Mouse (Mus musculus) gastrocnemius, postnatal 14 days (tissue): Measurements from ENCODE around the gene Ap5z1. TPM values are rescaled to one million over a fixed set of nuclear protein-coding genes. Genes with fewer than 3 reads are reported as not detected.
A peak's percentile ranks its signal among the peaks of the same experiment; 100 is the strongest.

Source experiments
- DNase-seq: peaks from one replicate; pipeline ENCODE4 v3.0.0; 2021; ENCODE audit warnings: mixed read lengths
- intact Hi-C: fragments of 180-260 bp; cut with DNase I; formaldehyde crosslinking; loops from one replicate; pipeline ENCODE4 v1.15.1; 2025; ENCODE audit warnings: low total_unique reads
- total RNA-seq, 2 experiments: library from RNA; stranded (reverse); gene quantifications; 2 replicates each; pipeline ENCODE4 v1.2.3; 2021

Gene Ap5z1
- total RNA-seq, 2 experiments from 2014 or later: 3.4 to 3.9 TPM

DNA sequence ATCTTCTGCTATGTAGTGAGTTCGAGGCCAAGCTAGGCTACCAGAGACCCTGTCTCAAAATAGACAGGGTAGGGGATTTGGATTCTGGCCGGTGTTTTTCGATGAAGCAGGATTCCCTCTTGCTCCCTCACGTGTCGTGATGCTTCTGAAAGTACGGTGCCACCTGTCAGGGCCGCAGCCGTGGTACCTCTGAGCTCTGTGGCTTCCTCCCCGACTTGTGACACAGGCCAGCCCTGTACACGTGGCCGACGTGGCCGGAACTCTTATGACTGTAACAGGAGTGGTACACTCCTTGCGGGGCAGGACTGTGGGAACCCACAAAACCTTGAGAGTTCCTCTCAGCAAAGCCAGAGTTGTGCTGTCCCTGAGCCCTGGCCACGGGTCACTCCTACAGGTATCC is 28.0 kb upstream of the Ap5z1 start:
- intact Hi-C loops: no loop called here
- no peak for DNase-seq

DNA sequence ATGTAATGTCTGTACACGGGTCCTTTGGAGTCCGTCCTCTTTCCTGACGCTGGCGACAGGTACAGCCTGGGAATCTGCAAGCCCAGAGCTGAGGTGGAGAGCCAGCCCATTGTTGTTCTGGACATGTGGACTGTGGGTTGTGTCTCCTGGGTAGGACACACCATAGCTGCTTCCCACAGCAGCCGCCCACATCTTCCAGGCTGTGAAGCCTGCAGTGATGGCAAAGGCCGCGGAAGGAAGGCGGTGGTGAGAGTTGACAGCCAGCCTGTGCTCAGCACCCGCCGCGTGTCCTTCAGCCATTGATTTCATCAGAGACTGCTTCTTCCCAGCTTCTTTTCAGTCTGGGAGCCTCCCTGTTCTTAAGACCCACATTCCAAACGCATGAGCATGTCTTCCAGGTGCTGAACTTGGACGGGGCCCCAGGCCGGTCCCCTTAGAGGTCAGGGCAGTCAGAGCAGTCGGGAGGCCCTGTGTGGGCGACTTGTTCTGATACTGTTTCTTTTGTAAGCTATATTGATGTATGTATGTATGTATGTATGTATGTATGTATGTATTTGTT is 25.3 kb upstream of the Ap5z1 start:
- intact Hi-C loops: no loop called here
- no peak for DNase-seq

GRCm38 (mm10) chr5:142439911-142440432 is 23.8 kb upstream of the Ap5z1 start:
- intact Hi-C loops: no loop called here
- no peak for DNase-seq

DNA sequence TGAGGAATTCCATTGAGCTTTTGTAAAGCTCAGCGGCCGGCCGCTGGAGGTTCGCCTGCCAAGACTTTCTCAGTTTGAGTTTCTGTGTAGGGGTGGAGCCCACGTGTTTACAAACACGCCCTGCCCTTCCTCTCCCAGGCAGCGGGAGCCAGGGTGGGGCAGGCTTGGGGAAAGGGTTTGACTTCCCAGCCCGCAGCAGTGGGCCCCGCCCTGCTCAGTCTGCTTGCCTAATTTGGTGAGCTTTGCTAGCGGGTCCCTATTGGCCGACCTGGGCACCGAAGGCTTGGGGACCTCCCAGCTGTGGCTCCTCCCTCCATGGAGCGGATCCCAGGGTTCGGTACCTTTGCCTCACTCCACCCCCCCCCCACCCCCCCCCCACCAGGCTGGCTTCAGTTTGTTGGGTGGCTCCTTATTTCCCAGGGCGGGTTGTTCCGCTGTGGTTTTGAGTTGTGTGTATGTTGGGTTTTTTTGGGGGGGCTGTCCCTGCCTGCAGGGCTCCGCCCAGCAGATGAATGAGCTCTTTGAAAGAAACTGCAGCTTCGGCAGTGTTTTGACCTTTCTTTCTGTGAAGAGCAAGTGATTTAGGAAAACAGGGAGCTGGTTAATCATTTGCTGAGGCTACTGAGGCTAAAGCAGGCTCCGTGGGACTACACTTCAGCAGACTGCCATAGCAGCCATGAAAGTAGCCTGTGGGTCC is 23.1 kb upstream of the Ap5z1 start:
- intact Hi-C loops: no loop called here
- peak; percentile 96 for DNase-seq

GRCm38 (mm10) chr5:142441332-142442044 is 22.3 kb upstream of the Ap5z1 start:
- DNase-seq: no peak
- intact Hi-C loops: no loop called here

DNA sequence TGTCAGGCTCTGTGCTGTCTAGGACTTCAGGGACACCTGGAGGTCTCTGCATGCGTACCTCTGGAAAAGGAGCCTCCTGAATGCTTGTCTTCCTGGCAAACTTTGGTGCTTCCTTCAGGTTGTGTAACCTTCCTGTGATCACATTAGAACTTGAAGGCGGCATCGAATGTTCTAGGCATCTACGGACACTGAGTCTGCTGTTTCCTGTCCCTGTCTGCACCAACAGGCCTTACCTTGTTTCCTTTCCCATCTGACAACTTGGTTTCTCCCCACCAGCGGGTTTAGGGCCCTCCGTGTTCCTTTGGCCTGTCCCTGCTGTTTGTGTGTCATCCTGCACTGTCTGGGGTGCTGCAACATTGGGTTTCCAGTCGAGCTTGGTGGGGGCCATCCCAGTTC is 21.7 kb upstream of the Ap5z1 start:
- DNase-seq: no peak
- intact Hi-C loops: no loop called here

DNA sequence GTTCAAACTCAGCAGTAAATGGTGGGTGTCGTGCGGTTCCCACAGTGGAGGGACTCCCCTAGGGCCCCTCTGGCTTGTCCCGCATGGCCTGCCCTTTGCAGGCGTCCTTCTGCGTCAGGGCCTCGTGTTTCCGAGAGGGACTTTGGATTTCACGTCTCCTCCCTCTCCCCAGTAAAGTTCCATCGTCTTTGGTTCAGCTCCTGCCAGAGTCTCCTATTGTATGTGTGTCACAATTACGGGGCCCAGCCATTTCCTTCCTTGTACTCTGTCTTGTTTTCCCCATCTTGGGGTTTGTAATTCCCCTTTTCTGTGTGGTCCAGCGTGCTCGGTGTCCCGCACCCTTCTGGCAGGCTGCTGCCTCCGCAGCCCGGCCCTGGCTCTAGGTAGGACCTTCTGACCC is 20.2 kb upstream of the Ap5z1 start:
- intact Hi-C loops: no loop called here
- no peak for DNase-seq

GRCm38 (mm10) chr5:142443994-142444393 is 19.8 kb upstream of the Ap5z1 start:
- DNase-seq: no peak
- intact Hi-C loops: no loop called here

DNA sequence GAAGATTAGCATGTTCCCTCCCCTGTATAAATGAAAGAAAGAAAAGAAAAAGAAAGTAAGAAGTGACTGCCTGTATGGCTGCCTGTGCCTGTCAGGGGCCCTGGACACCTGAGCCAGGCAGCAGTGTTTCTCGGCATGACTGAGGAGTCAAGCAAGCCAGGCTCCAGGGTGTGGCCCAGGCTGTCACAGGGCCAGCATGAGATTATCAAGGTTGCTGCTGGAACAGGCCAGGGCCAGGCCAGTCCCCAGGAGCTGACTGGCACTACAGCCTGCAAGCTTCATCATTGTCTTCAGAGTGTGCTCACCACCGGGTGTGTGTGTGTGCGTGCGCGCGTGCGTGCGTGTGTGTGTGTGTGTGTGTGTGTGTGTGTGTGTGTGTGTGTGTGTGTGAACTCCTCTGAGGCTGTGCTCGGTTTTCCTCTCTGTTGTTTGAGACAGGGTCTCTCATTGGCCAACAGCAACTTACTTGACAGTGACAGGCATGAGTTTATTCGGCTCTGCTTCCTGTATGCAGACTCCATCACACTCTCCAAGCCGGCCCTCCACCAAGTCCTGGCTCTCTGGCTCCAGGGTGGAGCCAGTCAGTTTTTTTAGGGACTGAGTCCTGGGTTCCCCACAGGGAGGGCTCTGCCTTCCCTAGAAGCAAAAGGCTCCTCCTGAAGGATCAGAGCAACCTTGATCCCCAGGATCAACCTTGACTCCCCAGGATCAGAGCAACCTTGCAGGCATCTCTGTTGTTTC is 18.8 kb upstream of the Ap5z1 start:
- intact Hi-C loops: loop anchor here (5.0 kb wide), 1 partner anchor 43 kb away; the partner anchor contains the start of gene Foxk1
- peak; percentile 65 for DNase-seq

GRCm38 (mm10) chr5:142445709-142446108 is 18.0 kb upstream of the Ap5z1 start:
- intact Hi-C loops: loop anchor here (5.0 kb wide), 1 partner anchor 43 kb away; the partner anchor contains the start of gene Foxk1
- peak; percentile 35 for DNase-seq

- peak; percentile 87 for DNase-seq
- intact Hi-C loops: loop anchor here (5.0 kb wide), 1 partner anchor 46 kb away; the partner anchor contains the start of gene Foxk1
Observed at GRCm38 (mm10) chr5:142448076-142448475, 15.7 kb upstream of the Ap5z1 start.

GRCm38 (mm10) chr5:142448623-142449022 is 15.1 kb upstream of the Ap5z1 start:
- intact Hi-C loops: loop anchor here (5.0 kb wide), 1 partner anchor 46 kb away; the partner anchor contains the start of gene Foxk1
- no peak for DNase-seq

DNA sequence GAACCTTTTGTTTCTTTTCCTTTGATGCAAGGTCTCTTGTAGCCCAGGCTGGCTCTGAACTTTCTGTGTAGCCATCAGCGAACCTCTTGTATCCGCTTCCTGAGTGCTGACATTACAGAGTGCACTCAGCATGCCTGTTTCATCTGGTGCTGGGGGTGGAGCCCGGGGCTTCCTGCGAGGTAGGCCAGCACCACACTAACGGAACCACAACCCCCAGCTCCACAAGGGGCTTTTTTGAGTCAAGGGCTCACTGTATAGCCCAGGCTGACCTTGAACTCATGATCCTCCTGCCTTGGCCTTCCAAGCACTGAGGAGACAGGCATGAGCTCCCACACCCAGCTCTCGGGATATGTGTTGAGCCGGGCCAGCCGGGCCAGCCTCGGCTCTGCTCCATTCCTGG is 12.9 kb upstream of the Ap5z1 start:
- intact Hi-C loops: loop anchor here (2.0 kb wide), 1 partner anchor 82 kb away; no protein-coding TSS in a partner anchor
- DNase-seq: no peak

DNA sequence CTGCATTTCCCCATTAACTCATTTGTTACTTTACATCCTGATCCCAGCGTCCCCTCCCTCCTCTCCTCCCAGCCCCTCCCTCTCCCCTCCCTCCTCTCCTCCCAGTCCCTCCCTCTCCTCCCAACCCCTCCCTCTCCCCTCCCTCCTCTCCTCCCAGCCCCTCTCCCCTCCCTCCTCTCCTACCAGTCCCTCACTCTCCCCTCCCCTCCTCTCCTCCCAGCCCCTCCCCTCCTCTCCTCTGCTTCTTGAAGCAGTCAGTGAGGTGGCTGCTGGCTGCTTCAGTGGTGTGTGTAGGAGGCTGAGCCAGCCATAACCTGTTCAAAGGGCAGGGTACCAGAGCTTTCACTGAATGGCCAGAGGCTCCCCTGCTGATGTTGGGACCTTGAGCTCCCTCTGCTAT is 12.0 kb upstream of the Ap5z1 start:
- DNase-seq: no peak
- intact Hi-C loops: loop anchor here (2.0 kb wide), 1 partner anchor 83 kb away; no protein-coding TSS in a partner anchor

DNA sequence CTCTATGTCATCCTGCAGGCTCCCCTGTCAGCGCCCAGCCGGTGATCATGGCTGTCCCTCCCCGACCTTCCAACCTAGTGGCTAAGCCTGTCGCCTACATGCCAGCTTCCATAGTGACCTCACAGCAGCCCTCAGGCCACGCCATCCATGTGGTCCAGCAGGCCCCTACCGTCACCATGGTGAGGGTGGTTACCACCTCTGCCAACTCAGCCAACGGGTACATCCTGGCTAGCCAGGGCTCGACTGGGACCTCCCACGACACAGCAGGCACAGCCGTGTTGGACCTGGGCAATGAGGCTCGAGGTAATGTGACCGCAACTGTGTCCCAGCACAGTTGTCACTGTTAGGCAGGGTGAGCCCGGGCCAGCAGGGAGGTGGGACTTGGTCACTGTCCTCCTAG is 10.0 kb upstream of the Ap5z1 start:
- no peak for DNase-seq
- intact Hi-C loops: no loop called here

GRCm38 (mm10) chr5:142456318-142456717 is 7.4 kb upstream of the Ap5z1 start:
- intact Hi-C loops: no loop called here
- DNase-seq: no peak

- DNase-seq: no peak
- intact Hi-C loops: no loop called here
Observed at GRCm38 (mm10) chr5:142457345-142457744, 6.4 kb upstream of the Ap5z1 start.

DNA sequence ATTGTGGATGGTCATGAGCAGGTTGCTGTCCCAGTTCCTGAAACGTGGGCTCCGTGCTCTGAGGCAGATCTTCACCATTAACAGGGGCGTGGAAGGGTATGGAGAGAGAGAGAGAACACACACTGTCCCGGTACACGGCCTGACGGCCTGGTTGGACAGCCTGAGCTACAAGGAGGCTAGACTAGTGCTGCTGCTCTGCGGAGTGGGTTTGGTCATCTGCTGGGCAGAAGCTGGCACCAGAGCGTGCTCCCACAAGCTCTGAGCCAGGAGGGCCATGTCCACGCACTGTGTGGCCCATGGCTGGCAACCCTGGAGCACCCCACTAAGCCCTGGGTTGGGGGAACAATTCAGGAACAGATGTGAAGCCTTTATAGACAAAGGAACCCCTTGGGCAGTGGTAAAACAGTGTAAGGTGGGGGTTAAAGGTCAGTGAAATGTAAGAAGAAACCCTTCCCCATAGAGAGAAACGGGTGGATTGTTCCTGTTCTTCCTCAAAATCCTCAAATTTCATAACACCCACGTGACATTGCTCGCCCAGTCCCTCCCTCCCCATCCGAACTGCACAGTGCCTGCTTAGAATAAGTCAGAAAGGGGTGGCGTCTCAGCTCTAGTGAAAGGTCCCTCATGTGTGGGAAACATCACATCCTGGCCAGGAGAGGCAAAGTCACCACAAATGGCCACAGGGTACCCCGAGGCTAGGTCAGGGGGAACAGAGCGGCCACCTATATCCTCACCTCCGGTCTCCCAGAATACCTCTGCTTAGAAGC is 4.8 kb upstream of the Ap5z1 start:
- no peak for DNase-seq
- intact Hi-C loops: no loop called here

DNA sequence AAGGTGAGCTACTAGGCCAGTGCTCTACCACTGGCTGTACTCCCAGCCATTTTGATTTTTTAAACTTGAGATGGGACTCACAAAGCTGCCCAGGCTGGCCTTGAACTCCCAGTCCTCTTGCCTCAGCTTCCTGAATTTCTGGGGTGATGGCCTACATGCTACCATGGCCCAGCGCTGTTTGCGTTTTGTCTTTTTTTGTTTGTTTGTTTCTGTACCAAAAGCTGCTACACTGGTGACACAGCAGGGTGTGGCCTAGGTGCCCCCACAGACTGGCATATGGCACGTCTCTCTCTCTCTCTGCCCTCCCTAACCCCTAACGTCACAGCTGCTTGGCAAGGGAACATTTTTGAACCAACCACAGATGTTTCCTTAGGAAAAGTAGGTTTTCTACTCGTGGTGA is 3.9 kb upstream of the Ap5z1 start:
- intact Hi-C loops: no loop called here
- no peak for DNase-seq
